Mouse (Mus musculus) cerebellum, adult 2 months (tissue): ENCODE results near the gene Mrpl53.

Experiments used
- CTCF ChIP-seq: fragments of 200-500 bp; IDR thresholded peaks from 2 replicates; pipeline ENCODE4 v1.5.1; 2011; ENCODE audit warnings: low read depth, mild to moderate bottlenecking, control low read depth, low read length, moderate library complexity, borderline replicate concordance; ENCODE audit not compliant: insufficient read depth
- POLR2A ChIP-seq: fragments of 200-500 bp; IDR thresholded peaks from 2 replicates; pipeline ENCODE4 v1.6.1; 2011; ENCODE audit warnings: low read length, control low read depth, borderline replicate concordance; ENCODE audit not compliant: insufficient read depth

DNA sequence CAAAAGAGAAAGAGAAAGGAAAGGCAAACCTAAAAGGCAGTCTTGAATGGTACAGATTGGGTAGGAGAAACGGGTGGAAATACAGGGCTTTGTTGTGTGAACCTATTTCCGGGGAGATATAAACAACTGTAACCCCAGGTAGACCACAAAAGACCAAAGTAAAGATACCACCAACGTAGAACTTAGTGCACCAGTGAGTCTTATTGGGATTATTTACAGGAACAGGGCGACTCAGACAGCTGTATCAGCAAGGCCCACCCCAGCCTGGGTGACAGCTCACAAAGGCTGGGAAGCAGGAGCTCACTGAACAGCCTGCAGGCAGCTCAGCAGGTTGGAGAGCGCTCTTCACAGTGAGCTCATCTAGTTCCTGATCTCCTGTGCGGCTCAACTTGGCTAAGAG, 12.9 kb upstream of the Mrpl53 start:
- TF ChIP-seq CTCF (no peak), POLR2A (no peak)
